Mouse (Mus musculus): ENCODE results near the gene Chrm2.

DNA sequence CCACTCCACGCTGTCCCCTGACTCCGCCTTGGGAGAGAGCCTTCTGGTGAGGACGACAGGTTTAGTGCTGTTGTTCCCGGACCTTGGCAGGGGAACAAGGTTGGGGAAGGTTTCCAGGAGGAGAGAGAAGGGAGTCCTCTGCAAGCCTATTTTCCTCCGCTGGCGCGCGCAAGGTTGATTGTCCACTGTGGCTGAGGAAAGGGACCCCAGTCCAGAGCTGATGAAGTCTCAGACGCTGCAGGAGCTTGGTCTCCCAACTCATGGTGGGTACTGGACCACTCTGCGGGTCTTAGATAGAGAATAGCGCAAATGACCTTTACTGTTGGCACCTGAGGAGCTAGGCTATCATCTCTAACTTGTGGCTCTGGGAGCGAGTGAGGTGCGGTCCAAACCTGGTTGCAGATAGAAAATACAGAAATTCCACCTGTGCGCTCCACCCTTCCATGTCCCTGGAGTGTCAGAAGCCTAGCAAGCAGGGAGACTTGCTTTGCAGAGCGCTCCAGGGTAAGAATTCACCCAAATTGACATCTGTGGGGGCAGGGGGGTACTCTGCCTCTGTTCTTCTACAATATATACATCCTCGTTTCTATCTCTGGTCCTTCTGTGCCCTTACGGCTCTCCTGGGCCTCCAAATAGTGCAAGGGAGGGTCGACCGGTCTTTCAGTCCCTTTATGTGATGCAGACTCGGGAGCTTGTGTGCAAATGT, 1.5 kb downstream of the Chrm2 start:
- TF ChIP-seq CTCF (IDR thresholded peaks at IDR 0.05; ENCODE audit: borderline replicate concordance, insufficient read depth, low read depth, low read length) (no peak), POLR2A (IDR thresholded peaks at IDR 0.05; ENCODE audit: borderline replicate concordance, insufficient read depth, low read length) (no peak)

Measured in cerebellum, adult 2 months (tissue).